Mouse (Mus musculus): ENCODE results near the gene Dennd6a. TPM values are rescaled to one million over a fixed set of nuclear protein-coding genes. Genes with fewer than 3 reads are reported as not detected.
A peak's percentile ranks its signal among the peaks of the same experiment; 100 is the strongest.

Gene Dennd6a
- polyA plus RNA-seq, 1 experiment, result 12.0 TPM

DNA sequence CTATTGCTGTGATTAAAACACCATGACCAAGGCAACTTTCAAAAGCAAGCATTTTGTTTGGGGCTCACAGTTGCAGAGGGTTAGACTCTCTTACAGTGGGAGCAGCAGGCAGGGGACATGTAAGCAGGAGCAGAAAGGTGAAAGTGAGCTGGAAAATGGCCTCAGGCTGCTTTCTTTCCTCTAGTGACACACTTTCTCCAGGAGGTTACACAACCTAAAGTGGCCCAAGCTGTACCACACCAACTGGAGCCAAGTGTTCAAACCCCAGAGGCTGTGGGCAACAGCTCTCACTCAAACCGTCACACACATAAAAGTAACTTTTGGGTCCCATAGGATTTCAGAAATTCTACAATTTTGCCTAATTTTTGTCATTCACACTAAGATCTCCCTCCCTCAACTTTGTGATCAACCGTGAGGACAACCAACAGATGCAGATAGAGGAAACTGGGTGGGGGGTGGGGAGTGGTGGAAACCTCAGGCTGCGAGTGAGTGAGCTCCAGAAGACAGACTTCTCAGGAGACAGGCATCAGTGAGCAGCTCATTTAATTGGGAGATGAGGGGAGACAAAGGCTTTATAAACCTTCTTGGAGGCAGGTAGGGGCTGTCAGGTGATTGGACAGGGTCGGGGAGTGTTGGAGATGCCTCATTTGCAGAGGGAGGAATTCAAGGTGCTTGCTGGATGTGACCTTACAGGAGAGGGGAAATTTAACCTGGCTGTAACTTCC, 1.5 kb upstream of the Dennd6a start:
- H3K27me3 ChIP-seq (replicated peaks; ENCODE audit: control insufficient read depth, insufficient read depth, low read length), result no peaks in the 10 kb centered on the region
- H3K36me3 ChIP-seq (ENCODE audit: control insufficient read depth, insufficient read depth, low read length), result no peaks in the 10 kb centered on the region
- H3K4me1 ChIP-seq (ENCODE audit: control insufficient read depth, insufficient read depth, low read length), result no peaks in the 10 kb centered on the region
- TF ChIP-seq CTCF (conservative IDR thresholded peaks at IDR 0.05; ENCODE audit: insufficient read depth, insufficient read length, low read depth, low read length) (no peak), POLR2A (IDR thresholded peaks at IDR 0.05; ENCODE audit: low read depth, low read length) (no peak)
- peak; percentile 40 for DNase-seq
- 55% methylated on average over 4 of the region's 4 CpGs for WGBS
- no peak overlapping the region for H3K4me3 ChIP-seq (ENCODE audit: insufficient read depth, low read depth, low read length)
- H3K27ac ChIP-seq (ENCODE audit: insufficient read depth, low read depth, low read length), result no peak overlapping the region

GRCm38 (mm10) chr14:26576255-26576780, 2.7 kb downstream of the Dennd6a start:
- no peak overlapping the region for H3K4me3 ChIP-seq (ENCODE audit: insufficient read depth, low read depth, low read length)
- H3K27me3 ChIP-seq (replicated peaks; ENCODE audit: control insufficient read depth, insufficient read depth, low read length), result no peaks in the 10 kb centered on the region
- H3K27ac ChIP-seq (ENCODE audit: insufficient read depth, low read depth, low read length), result no peak overlapping the region
- WGBS, result 32% methylated on average over 3 of the region's 3 CpGs
- peak; percentile 43 for DNase-seq
- peaks cover 7% of the 10 kb centered on the region; the same call in 1 of the 2 replicates for H3K4me1 ChIP-seq (ENCODE audit: control insufficient read depth, insufficient read depth, low read length)
- TF ChIP-seq POLR2A (IDR thresholded peaks at IDR 0.05; ENCODE audit: low read depth, low read length) (no peak), CTCF (conservative IDR thresholded peaks at IDR 0.05; ENCODE audit: insufficient read depth, insufficient read length, low read depth, low read length) (no peak)
- no peaks in the 10 kb centered on the region for H3K36me3 ChIP-seq (ENCODE audit: control insufficient read depth, insufficient read depth, low read length)

DNA sequence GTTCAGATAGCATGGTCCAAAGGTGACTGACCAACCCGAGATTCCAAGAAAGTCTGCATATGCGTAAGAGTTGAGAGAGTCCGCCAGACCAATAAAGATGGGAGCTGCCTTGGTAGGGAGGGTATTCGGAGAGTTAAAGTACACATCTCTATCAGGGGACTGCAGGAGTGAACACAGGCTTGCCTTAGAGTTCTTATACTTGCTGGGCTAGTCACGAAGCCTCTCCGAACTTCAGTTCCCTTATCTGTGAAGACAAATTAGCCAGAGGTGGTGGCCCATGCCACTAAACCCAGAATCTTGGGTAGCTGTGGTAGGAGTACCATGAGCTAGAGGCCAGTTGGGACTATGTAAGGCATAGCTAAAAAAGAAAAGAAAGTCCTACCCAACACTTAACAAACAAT, 5.1 kb downstream of the Dennd6a start:
- Histone ChIP-seq H3K4me1 (ENCODE audit: control insufficient read depth, insufficient read depth, low read length) (peaks cover 7% of the 10 kb centered on the region; the same call in 1 of the 2 replicates), H3K36me3 (ENCODE audit: control insufficient read depth, insufficient read depth, low read length) (no peaks in the 10 kb centered on the region), H3K27ac (ENCODE audit: insufficient read depth, low read depth, low read length) (no peak overlapping the region), H3K27me3 (replicated peaks; ENCODE audit: control insufficient read depth, insufficient read depth, low read length) (no peaks in the 10 kb centered on the region), H3K4me3 (ENCODE audit: insufficient read depth, low read depth, low read length) (no peak overlapping the region)
- TF ChIP-seq CTCF (conservative IDR thresholded peaks at IDR 0.05; ENCODE audit: insufficient read depth, insufficient read length, low read depth, low read length) (no peak), POLR2A (IDR thresholded peaks at IDR 0.05; ENCODE audit: low read depth, low read length) (no peak)
- 45% methylated on average over 6 of the region's 6 CpGs for WGBS
- DNase-seq, result peak; percentile 69

DNA sequence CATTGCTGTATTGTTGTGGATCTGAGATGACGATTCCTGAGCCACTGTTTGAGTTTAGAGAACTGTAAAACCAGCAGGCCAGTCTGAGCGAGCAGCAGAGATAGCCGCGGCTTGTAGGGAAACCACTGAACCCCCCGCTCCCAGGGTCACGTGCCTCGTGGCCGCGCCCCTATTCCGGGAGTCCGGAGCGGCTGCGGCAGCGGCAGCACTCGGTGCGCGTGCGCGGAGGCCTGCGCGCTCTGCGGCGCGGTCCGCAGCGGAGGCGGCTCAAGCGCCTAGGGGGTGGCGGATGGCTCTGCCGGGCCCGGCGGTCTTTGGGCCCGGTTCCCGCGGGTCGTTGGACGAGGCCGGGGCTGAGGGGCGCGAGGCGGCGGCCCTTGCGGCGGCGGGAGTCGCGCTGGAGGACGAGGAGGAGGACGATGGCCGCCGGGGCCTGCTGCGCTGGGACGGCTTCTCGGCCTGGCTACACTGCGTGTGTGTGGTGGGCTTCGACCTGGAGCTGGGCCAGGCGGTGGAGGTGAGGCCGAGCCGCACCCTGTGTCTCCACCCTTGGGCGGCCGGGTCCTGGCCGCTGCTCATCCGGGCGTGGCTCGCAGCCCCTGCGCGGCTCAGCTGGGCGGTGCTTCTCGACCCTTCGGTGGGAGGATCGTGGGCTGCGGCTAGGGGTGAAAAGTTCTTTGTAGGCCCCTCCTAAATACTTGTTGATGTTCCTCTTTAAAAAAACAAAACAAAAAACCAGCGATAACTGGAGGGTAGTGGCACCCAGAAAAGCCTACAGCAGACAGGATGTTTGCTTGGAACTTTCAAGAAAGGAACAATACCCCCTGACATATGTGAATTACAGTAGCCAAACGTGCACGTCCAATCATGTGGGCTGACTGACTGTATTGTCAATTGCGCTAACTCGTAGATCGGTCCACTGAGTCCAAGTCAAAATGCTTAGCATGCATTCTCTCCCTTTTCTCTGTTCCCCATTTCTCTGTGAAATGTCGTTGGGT, 6.0 kb downstream of the Dennd6a start:
- H3K4me3 ChIP-seq (ENCODE audit: insufficient read depth, low read depth, low read length), result peak overlapping the region; percentile 99
- peaks cover 7% of the 10 kb centered on the region; the same call in 1 of the 2 replicates for H3K4me1 ChIP-seq (ENCODE audit: control insufficient read depth, insufficient read depth, low read length)
- peak; percentile 95 for DNase-seq
- TF ChIP-seq POLR2A (IDR thresholded peaks at IDR 0.05; ENCODE audit: low read depth, low read length) (peak; percentile 48), CTCF (conservative IDR thresholded peaks at IDR 0.05; ENCODE audit: insufficient read depth, insufficient read length, low read depth, low read length) (no peak)
- H3K27me3 ChIP-seq (replicated peaks; ENCODE audit: control insufficient read depth, insufficient read depth, low read length), result no peaks in the 10 kb centered on the region
- H3K36me3 ChIP-seq (ENCODE audit: control insufficient read depth, insufficient read depth, low read length), result no peaks in the 10 kb centered on the region
- peak overlapping the region; percentile 98 for H3K27ac ChIP-seq (ENCODE audit: insufficient read depth, low read depth, low read length)
- under 1% methylated on average over 78 of the region's 79 CpGs for WGBS

DNA sequence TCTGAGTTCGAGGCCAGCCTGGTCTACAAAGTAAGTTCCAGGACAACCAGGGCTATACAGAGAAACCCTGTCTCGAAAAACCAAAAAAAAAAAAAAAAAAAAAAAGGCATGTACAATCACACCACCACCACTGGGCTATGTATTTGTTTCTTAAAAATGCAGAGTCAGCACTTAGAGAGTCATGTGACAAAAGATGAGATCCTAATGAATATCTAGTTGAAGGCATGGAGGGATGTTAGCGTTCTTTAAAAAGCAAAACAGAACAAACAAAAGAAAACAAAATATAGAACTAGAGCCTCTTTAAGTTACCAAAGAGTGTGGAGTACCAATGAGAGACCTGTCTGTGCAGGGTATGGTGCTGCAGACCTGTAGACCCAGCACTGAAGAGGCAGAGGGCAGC, 10.0 kb downstream of the Dennd6a start:
- Histone ChIP-seq H3K27me3 (replicated peaks; ENCODE audit: control insufficient read depth, insufficient read depth, low read length) (no peaks in the 10 kb centered on the region), H3K36me3 (ENCODE audit: control insufficient read depth, insufficient read depth, low read length) (no peaks in the 10 kb centered on the region), H3K4me3 (ENCODE audit: insufficient read depth, low read depth, low read length) (no peak overlapping the region), H3K4me1 (ENCODE audit: control insufficient read depth, insufficient read depth, low read length) (peaks cover 8% of the 10 kb centered on the region; the same call in 1 of the 2 replicates), H3K27ac (ENCODE audit: insufficient read depth, low read depth, low read length) (no peak overlapping the region)
- DNase-seq, result no peak
- no peak for TF ChIP-seq CTCF (conservative IDR thresholded peaks at IDR 0.05; ENCODE audit: insufficient read depth, insufficient read length, low read depth, low read length)
- no peak for TF ChIP-seq POLR2A (IDR thresholded peaks at IDR 0.05; ENCODE audit: low read depth, low read length)
- WGBS, result 98% methylated on average over 2 of the region's 3 CpGs

- DNase-seq, result no peak
- H3K4me1 ChIP-seq (ENCODE audit: control insufficient read depth, insufficient read depth, low read length), result peaks cover 5% of the 10 kb centered on the region; the same call in 1 of the 2 replicates
- no peaks in the 10 kb centered on the region for H3K27me3 ChIP-seq (replicated peaks; ENCODE audit: control insufficient read depth, insufficient read depth, low read length)
- H3K36me3 ChIP-seq (ENCODE audit: control insufficient read depth, insufficient read depth, low read length), result no peaks in the 10 kb centered on the region
- H3K27ac ChIP-seq (ENCODE audit: insufficient read depth, low read depth, low read length), result peak overlapping the region; percentile 55; the same call in 1 of the 2 replicates
- TF ChIP-seq POLR2A (IDR thresholded peaks at IDR 0.05; ENCODE audit: low read depth, low read length), result no peak
- TF ChIP-seq CTCF (conservative IDR thresholded peaks at IDR 0.05; ENCODE audit: insufficient read depth, insufficient read length, low read depth, low read length), result no peak
- no peak overlapping the region for H3K4me3 ChIP-seq (ENCODE audit: insufficient read depth, low read depth, low read length)
These were observed 13.5 kb downstream of the Dennd6a start for GRCm38 (mm10) chr14:26587116-26587515.

Data from kidney, adult 2 months (tissue).